Mouse (Mus musculus): ENCODE measurements around the gene Ugt1a2.

DNA sequence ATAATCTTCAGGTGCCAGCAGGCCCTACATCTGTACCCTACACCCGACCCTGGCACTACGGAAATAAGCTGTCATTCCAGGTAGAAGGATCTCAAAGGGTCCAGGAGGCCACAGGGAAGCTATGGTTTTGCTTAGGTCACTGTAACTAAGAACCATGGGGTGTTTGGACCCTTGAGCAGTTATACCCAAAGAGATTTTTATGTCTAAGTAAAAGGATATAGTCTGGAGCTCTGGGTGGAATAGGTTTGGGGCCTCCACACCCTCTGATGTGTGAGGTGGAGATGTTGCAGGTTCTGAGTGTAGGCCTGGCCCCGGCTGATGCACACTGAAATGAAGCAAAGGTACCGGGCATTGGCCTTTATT, 33.8 kb downstream of the Ugt1a2 start:
- TF ChIP-seq CTCF (IDR thresholded peaks at IDR 0.05; ENCODE audit: low read depth) (no peak), EP300 (IDR thresholded peaks at IDR 0.05; ENCODE audit: low read depth) (no peak)

All from liver, postnatal 0 days (tissue).